Mouse (Mus musculus) neural tube, embryonic 11.5 days (tissue): ENCODE measurements around the gene Ckap2l. TPM values are rescaled to one million over a fixed set of nuclear protein-coding genes. Genes with fewer than 3 reads are reported as not detected.

Experiments used
- ATAC-seq: fragments of 200-750 bp; cut with Nextera tagmentation; 2 replicates; pipeline ENCODE4 v1.8.0; 2017; ENCODE audit warnings: moderate number of reproducible peaks, mild to moderate bottlenecking, moderate TSS enrichment, moderate library complexity; ENCODE audit not compliant: insufficient read depth, low FRiP score, low TSS enrichment
- DNase-seq: peaks from one replicate; pipeline ENCODE4 v3.0.0-alpha.2; 2015; ENCODE audit warnings: low spot score
- H3K27ac ChIP-seq: fragments of 300-500 bp; sonication (generic); 2 replicates; pipeline ENCODE4 v1.5.1; 2014; ENCODE audit warnings: low read depth, mild to moderate bottlenecking, low read length
- H3K27me3 ChIP-seq: fragments of 300-500 bp; sonication (generic); 2 replicates; pipeline ENCODE4 v1.6.1; 2014; ENCODE audit warnings: mild to moderate bottlenecking, low read length, mixed read lengths; ENCODE audit not compliant: control insufficient read depth, insufficient read depth
- H3K36me3 ChIP-seq: fragments of 300-500 bp; sonication (generic); 2 replicates; pipeline ENCODE4 v1.6.1; 2014; ENCODE audit warnings: mild to moderate bottlenecking, low read length, moderate library complexity, mixed read lengths; ENCODE audit not compliant: control insufficient read depth, insufficient read depth
- H3K4me1 ChIP-seq: fragments of 300-500 bp; sonication (generic); 2 replicates; pipeline ENCODE4 v1.6.1; 2014; ENCODE audit warnings: low read length, mixed read lengths; ENCODE audit not compliant: control insufficient read depth, insufficient read depth
- H3K4me2 ChIP-seq: fragments of 300-500 bp; sonication (generic); 2 replicates; pipeline ENCODE4 v1.6.1; 2014; ENCODE audit warnings: low read depth, mild to moderate bottlenecking, moderate library complexity
- H3K4me3 ChIP-seq: fragments of 300-500 bp; sonication (generic); 2 replicates; pipeline ENCODE4 v1.5.1; 2014; ENCODE audit warnings: low read depth, low read length
- H3K9ac ChIP-seq: fragments of 300-500 bp; sonication (generic); 2 replicates; pipeline ENCODE4 v1.6.1; 2014; ENCODE audit warnings: mild to moderate bottlenecking, low read length
- H3K9me3 ChIP-seq: fragments of 300-500 bp; sonication (generic); 2 replicates; pipeline ENCODE4 v1.6.1; 2016; ENCODE audit warnings: low read length; ENCODE audit not compliant: control insufficient read depth
- WGBS: fragments of 180-500 bp; shearing (Covaris S2); extraction: QIAGEN DNeasy Blood & Tissue Kit; methylation state at CpG from one replicate; pipeline ENCODE4 v1.1.7; 2014; 5-methylcytosine and 5-hydroxymethylcytosine counted together
- polyA plus RNA-seq: library from polyadenylated mRNA; unstranded; fragments of >200 nt; fragmentation: Nextera tagmentation; extraction: Ambion mirVana; gene quantifications from 2 replicates; pipeline ENCODE4 v1.2.1, GENCODE M21; 2014

The Ckap2l gene
- polyA plus RNA-seq, 1 experiment from 2014 or later, result 74.6 TPM

DNA sequence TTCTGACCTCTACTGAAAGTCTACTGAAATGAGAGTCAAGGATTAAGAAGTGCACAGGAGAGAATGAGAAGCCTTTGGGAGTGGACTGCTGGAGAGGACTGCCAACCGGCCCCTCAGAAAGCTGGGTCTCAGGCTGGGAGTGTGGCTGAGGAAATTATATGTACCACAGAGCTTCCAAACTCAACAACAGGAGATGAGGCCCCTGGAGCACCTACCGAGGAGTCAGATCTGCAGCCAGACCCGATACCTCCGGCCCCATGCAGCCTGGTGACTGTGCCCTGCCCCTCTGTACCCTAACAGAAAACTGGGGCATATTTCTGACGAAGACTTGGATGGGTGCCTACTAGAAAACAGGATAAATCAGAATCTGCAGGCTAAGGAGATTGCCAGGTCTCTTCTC is 23.2 kb downstream of the Ckap2l start:
- Histone ChIP-seq H3K9ac (no peak overlapping the region), H3K4me3 (no peak overlapping the region), H3K4me1 (no peaks in the 10 kb centered on the region), H3K27ac (no peak overlapping the region), H3K27me3 (no peaks in the 10 kb centered on the region), H3K4me2 (no peak overlapping the region), H3K9me3 (no peaks in the 10 kb centered on the region), H3K36me3 (peaks cover 27% of the 10 kb centered on the region)
- ATAC-seq, result no peak
- no peak for DNase-seq
- WGBS, result 94% methylated on average over 5 of the region's 5 CpGs

DNA sequence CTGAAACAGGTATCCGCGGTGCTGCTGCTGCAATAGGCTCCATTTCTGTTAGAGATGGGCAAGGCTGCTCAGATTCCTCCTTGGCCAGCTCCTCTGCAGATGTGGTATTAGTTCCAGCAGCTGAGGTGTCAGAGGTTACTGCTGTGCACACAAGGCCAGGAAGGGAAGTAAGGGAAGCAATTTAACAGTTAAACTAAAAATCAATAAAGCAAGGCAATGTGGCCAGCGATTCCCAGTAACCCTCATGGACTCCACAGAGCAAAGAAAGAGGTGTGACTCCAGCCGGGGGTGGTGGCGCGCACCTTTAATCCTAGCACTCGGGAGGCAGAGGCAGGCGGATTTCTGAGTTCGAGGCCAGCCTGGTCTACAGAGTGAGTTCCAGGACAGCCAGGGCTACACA is 26.4 kb downstream of the Ckap2l start:
- H3K27ac ChIP-seq, result no peak overlapping the region
- DNase-seq (no peak), ATAC-seq (no peak)
- 88% methylated on average over 9 of the region's 9 CpGs for WGBS
- no peaks in the 10 kb centered on the region for H3K9me3 ChIP-seq
- no peaks in the 10 kb centered on the region for H3K4me1 ChIP-seq
- H3K9ac ChIP-seq, result no peak overlapping the region
- no peak overlapping the region for H3K4me2 ChIP-seq
- H3K27me3 ChIP-seq, result no peaks in the 10 kb centered on the region
- H3K4me3 ChIP-seq, result no peak overlapping the region
- H3K36me3 ChIP-seq, result peaks cover 35% of the 10 kb centered on the region

DNA sequence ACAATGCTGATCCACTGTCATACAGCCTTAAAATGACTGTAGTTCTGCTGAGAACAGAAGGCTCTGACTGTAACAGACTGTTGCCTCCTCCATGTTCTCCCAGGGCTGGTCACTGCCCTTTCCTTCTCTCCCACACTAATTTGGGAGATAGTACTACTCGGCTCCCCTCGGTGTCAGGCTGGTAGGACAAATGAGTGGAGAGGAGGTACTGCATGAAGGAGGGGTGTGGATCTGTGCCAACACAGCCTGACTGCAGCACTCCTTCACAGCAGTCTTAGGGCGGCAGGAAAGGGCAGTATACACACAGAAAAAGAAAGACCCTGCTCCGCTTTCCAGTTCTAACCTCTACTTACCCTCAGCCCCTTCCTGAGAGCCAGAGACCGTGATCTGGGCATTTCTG is 27.0 kb downstream of the Ckap2l start:
- Histone ChIP-seq H3K4me3 (no peak overlapping the region), H3K27me3 (no peaks in the 10 kb centered on the region), H3K4me2 (no peak overlapping the region), H3K9me3 (no peaks in the 10 kb centered on the region), H3K36me3 (peaks cover 32% of the 10 kb centered on the region), H3K9ac (no peak overlapping the region), H3K27ac (no peak overlapping the region), H3K4me1 (no peaks in the 10 kb centered on the region)
- 90% methylated on average over 5 of the region's 5 CpGs for WGBS
- no peak for DNase-seq
- no peak for ATAC-seq

DNA sequence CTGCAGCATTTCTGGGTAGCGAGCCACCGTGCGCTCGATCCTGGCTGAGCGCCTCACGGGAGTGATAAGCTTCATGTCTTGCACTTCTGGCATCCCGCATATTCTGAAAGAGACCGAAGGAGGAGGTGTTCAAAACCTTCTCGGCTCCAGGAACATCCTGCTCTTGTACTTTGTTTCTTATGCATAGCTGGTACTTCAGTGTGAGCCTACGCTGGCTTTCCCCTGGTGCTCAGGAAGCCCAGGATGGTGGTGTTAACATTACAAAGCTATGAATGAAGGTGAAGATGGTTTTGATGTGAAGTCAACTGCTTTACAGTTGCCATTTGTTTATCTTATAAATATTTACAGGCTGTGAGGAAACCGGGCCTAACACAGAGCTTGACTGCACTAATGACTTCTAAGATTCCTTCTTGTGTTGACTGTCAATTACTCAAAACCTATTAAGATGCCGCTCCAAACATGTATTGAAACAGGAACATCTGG is 27.8 kb downstream of the Ckap2l start:
- ATAC-seq (no peak), DNase-seq (no peak)
- no peak overlapping the region for H3K4me3 ChIP-seq
- H3K4me1 ChIP-seq, result no peaks in the 10 kb centered on the region
- H3K36me3 ChIP-seq, result peaks cover 29% of the 10 kb centered on the region
- no peak overlapping the region for H3K9ac ChIP-seq
- H3K9me3 ChIP-seq, result no peaks in the 10 kb centered on the region
- no peaks in the 10 kb centered on the region for H3K27me3 ChIP-seq
- H3K4me2 ChIP-seq, result no peak overlapping the region
- H3K27ac ChIP-seq, result no peak overlapping the region
- WGBS, result 96% methylated on average over 12 of the region's 12 CpGs

DNA sequence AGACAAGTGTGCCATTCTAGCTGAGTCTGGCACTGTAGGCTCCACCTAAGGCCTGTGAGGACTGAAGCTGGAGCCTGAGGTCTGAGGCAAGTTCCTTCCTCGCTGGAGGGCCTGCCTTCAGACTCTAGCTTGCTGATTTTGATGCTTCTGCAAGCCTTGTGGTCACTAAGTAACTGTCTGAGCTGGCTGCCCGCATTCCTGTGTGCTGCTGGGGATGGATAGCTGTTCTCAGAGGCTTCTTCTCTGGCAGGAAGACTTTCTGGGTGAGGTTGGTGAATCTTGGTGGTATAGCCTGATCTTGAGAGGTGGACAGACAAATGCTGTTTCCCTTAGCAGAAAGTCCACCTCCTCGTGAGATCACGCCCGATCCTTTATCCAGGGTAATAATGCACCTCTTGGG is 29.3 kb downstream of the Ckap2l start:
- DNase-seq (no peak), ATAC-seq (no peak)
- no peak overlapping the region for H3K4me3 ChIP-seq
- no peaks in the 10 kb centered on the region for H3K27me3 ChIP-seq
- H3K4me1 ChIP-seq, result no peaks in the 10 kb centered on the region
- H3K36me3 ChIP-seq, result peaks cover 26% of the 10 kb centered on the region
- 95% methylated on average over 5 of the region's 5 CpGs for WGBS
- no peak overlapping the region for H3K27ac ChIP-seq
- H3K9ac ChIP-seq, result no peak overlapping the region
- no peak overlapping the region for H3K4me2 ChIP-seq
- no peaks in the 10 kb centered on the region for H3K9me3 ChIP-seq

DNA sequence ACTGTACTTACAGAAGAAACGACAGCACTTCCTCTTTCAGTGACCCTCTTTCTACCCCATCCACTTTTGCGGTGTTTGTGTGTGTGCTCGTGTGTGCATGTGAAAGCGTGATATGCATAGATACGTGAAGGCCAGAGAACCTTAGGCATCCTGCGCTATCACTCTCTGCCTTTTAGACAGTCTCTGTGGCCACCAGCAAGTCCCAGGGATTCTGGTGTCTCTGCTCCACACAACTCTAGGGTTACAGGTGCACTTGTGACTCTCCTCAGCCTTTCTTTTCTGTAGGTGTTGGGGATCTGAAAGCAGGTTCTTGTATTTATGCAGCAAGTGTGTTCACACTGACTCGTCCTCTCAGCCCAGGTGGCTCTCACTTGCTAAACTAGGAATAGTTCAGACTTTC is 31.7 kb downstream of the Ckap2l start:
- ATAC-seq (no peak), DNase-seq (no peak)
- Histone ChIP-seq H3K27me3 (no peaks in the 10 kb centered on the region), H3K4me3 (no peak overlapping the region), H3K9ac (no peak overlapping the region), H3K36me3 (peaks cover 21% of the 10 kb centered on the region), H3K4me1 (no peaks in the 10 kb centered on the region), H3K27ac (no peak overlapping the region), H3K4me2 (no peak overlapping the region), H3K9me3 (no peaks in the 10 kb centered on the region)
- 95% methylated on average over 7 of the region's 7 CpGs for WGBS

DNA sequence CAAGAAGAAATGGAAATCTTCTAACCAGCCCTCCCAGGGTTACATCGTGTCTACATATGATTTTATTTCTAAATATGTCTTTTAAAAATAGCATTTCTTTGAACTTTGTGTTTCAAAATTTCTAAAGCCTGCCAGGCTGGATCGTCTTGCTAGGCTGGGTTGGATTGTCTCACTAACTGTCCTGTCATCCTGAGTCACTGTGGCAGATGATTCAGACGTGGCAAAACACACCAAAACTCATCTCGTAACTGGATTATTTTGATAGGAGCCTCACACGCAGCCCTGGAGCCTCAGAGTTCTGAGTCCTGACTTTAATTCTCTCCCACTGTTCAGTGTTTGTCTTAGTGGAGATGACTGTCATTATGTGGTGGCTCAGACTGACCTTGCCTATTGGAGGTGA is 33.9 kb downstream of the Ckap2l start:
- Histone ChIP-seq H3K27ac (no peak overlapping the region), H3K9ac (no peak overlapping the region), H3K27me3 (no peaks in the 10 kb centered on the region), H3K36me3 (peaks cover 3% of the 10 kb centered on the region), H3K9me3 (no peaks in the 10 kb centered on the region), H3K4me3 (no peak overlapping the region), H3K4me2 (no peak overlapping the region), H3K4me1 (no peaks in the 10 kb centered on the region)
- WGBS, result 78% methylated on average over 5 of the region's 5 CpGs
- DNase-seq (no peak), ATAC-seq (no peak)

DNA sequence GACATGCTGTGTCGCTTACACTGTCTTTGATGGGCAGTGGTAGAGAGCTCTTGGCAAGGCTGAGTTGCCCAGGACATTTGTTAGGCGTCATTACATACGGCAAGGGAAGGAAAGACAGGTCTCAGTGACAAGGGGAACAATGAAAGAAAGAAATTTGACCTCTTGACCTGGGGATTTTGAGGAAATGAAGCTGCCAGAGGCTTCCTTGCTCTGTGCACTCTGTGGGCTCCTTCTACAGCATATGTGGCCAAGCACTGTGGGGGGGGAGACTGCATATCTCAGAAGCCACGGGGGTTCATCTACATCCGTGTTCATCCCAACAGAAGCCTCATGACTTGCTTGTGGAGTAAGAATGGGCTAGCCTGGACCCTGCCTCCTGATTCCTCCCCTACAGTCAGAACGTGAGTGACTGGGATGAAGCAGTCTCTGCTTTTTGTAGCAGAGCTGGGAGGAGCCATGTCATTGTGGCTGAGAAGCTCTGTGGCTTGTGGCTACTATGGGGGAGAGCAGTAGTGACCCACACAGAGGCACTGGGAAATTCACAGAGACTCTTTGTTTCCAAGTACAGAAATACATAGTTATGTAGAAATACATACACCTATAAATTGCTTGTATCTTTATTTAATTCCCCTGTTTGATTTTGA is 35.7 kb downstream of the Ckap2l start:
- no peak overlapping the region for H3K4me2 ChIP-seq
- H3K9ac ChIP-seq, result no peak overlapping the region
- ATAC-seq (no peak), DNase-seq (no peak)
- no peaks in the 10 kb centered on the region for H3K27me3 ChIP-seq
- no peaks in the 10 kb centered on the region for H3K9me3 ChIP-seq
- H3K4me3 ChIP-seq, result no peak overlapping the region
- H3K4me1 ChIP-seq, result no peaks in the 10 kb centered on the region
- H3K36me3 ChIP-seq, result no peaks in the 10 kb centered on the region
- WGBS, result 66% methylated on average over 6 of the region's 6 CpGs
- no peak overlapping the region for H3K27ac ChIP-seq

DNA sequence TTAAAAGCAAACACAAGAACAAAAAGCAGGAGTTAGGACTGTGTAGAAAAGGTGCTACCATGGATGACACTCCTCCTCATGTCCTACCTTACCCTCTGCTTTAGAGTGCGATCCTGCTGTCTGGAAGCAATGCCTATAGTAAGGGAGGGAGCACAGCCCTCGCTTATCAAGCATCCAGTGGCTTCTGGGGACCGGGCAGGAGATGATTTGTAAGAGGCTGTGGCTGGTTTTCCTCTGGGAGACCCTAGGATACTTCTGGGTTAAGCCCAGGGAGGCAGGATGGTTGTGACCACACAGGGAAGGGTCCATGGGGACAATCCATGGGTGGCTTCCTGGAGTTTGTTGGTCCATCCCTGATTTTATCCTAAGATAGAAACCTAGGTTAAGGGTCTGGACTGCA is 36.4 kb downstream of the Ckap2l start:
- no peak overlapping the region for H3K9ac ChIP-seq
- no peak for ATAC-seq
- no peak overlapping the region for H3K4me3 ChIP-seq
- no peaks in the 10 kb centered on the region for H3K9me3 ChIP-seq
- no peak for DNase-seq
- H3K27me3 ChIP-seq, result no peaks in the 10 kb centered on the region
- 72% methylated on average over 3 of the region's 3 CpGs for WGBS
- H3K4me2 ChIP-seq, result no peak overlapping the region
- no peaks in the 10 kb centered on the region for H3K36me3 ChIP-seq
- no peaks in the 10 kb centered on the region for H3K4me1 ChIP-seq
- H3K27ac ChIP-seq, result no peak overlapping the region
